Mouse (Mus musculus): Measurements from ENCODE around the gene Htr2b.

The Htr2b gene

DNA sequence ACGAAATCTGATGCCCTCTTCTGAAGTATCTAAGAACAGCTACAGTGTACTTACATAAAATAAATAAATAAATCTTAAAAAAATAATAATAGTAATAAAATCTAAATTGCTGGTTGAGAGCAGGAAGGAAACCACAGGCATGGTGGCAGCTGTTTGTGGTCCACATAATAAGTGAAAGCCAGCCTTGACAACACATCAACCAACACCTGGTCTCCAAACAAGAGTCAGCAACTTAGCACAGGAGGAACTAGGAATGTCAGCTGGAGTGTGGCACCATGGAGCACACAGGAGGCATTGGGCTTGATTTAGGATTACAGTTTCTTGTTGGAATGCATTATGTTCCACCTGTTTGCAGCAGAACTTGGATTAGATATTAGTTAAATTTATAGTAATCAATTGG is 6.7 kb downstream of the Htr2b start:
- no peak for DNase-seq (ENCODE audit: inconsistent age in 2 of 2, low spot score in 1 of 2)

DNA sequence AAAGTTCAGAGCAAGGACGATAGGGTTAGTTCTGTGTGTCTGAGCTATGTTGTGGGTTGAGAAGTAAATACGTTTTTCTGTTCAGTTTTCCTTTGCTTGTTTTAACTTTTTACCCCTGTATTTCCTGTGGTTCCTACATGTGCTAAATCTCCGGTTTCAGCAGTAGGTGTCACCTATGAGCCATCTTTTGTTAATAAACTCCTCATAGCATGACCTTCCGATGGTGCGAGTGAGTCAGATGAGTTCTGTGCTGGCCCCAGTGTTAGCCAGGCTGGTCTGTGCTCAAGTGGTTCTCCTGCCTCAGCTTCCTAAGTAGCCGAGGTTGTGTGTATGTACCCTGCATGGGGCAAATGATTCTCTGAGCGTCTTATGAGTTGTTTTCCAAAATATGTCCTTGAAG is 17.4 kb downstream of the Htr2b start:
- DNase-seq (ENCODE audit: inconsistent age in 2 of 2, low spot score in 1 of 2): peak; percentile 37 to 58

DNA sequence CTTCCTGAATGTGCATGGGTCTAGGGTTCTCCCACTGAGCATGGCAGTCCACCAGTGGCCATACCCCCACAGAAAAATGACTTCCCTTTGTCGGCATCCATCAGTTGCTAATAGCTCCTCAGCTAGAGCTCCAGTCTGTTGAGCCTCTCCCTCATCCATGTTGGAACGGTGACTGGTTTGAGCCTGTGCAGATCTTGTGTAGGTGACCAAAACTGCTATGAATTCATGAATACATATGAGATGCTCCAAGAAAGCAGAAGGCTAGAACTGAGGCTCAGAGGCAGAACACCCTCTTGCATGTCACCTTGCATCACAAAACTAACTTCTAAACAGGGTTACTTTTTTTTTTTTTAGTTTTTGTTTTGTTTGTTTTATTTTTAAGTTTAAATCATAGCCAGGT is 35.2 kb downstream of the Htr2b start:
- DNase-seq (ENCODE audit: inconsistent age in 2 of 2, low spot score in 1 of 2): no peak

DNA sequence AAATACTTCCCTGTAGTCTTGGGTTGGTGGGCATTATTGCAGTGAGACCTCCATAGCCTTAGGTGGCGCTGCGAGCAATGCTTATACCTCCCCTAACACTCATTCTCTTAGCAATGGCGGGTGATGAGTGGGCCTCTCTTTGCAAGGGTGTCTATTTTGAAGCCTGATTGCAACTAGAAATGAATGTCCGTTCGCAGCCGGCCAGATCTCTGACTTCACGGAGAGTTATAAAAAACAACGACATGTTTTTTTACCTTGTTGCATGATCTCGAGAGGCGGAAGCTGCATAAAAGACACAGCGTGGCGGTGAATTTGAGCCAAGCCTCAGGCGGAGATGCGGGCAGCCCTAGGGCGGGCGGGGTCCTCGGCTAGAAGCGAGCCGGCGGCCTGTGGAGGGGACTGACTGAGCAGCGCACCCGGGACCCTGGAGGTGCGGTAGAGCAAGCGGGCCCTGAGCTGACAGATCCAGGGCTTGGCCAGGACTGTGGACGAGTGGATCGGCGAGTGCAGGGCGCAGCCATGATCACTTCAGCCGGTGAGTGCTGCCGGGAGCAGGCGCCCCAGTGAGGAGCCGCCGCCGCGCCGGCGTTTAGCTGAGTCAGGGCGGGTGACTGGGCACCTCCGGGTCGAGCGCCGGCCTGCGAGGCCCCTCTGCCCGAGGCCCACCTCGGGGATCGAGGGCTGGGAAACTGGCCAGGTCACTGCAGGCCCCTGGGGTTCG is 47.3 kb downstream of the Htr2b start, which contains the start of gene Psmd1:
Psmd1 (plus strand) TSS at position 117 of the 721 bp plus-strand sequence.
- DNase-seq (ENCODE audit: inconsistent age in 2 of 2, low spot score in 1 of 2): peak; percentile 88 to 97

DNA sequence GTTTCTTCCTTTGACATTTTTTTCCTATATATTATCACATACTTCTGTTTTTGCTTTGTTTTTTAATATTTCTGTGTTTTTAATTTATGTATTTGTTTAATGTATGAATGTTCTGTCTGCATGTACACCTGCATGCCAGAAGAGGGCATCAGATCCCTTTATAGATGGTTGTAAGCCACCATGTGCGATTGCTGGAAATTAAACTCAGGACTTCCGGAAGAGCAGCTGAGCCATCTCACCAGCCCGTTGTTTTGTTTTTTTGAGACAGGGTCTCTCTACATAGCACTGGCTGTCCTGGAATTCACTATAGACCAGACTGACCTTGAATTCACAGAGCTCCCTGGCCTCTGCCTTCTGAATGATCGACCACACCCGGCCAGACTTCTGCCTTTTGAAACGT is 49.2 kb downstream of the Htr2b start:
- peak in 1 of 2 experiments; percentile 34 for DNase-seq (ENCODE audit: inconsistent age in 2 of 2, low spot score in 1 of 2)

DNA sequence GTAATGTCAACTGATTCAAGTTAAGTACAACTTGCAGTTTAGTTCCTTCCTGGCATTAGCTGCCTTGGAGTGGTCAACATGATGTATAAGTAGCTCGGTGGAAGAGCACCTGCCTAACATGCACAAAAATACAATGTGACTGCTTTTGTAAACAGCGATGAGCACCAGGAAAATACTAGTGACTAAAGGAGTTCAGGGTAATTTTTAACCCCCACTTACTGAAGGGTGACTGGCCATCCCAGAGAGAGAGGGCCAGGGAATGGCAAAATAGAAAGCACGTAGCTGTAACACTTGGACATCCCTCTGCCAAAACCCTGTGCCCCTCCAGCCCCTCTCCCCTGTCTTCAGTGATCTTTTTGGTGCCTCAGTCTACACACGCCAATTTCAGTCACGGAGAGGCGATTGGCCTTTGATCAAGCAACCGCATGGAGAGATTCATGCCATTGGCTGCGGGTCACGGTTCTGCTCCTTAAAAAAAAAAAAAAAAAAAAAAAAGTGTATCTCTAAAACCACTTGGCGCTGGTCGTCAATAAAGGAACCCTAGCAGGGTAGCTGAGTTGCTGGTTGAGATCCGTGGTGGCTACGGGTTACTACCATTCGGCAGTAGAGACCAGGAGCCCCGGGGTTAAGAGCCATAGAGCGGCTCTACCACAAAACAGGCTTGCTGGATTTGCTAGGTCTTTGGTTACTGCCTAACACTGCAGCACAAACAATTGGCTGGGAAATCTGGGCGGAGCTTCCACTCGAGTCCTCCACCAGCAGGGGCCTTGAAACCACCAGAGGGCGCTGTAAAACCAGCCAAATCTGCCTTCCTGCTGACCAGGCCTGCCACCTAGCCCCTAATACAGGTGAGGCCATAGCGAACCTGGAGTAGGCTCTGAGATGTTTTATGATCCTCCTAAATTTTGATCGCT is 52.7 kb downstream of the Htr2b start:
- peak; percentile 89 to 98 for DNase-seq (ENCODE audit: inconsistent age in 2 of 2, low spot score in 1 of 2)

DNA sequence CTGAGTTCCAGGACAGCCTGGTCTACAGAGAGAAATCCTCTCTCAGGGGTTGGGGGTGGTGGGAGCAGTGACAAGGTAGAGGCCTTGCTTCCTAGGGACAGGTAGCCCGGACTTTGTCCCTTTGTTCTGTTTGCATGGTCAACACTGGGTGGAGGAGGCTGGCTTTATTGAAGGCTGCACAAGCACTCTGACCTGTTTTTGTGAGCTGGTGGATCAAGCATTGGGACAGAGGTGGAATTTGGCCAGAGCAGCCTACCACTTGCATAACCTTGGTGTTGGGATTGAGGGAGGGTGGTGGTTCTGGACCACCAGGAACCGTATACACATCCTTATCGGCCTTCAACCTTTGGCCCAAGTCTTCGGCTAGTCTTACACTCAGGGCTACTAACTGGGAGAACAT is 55.5 kb downstream of the Htr2b start:
- DNase-seq (ENCODE audit: inconsistent age in 2 of 2, low spot score in 1 of 2): peak in 1 of 2 experiments; percentile 19

DNA sequence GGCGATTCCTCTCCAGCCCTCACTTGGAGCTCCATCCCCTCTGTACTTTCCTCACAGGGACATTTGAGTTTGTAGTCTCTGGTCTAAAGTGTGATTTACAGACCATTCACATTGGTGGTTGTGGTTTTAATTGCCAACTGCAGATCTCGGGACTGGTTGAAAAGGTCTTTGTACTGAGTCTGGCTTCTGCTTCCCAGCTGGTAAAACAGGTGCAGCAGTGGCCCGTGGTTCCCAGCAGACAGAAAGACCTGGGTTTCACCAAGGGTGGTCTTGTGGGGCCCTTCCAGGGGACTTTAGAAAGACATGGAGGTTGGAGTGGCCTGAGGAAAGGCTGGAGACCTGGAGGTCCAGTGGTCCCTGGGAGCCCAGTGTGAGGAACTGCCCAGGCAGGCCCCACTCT is 56.8 kb downstream of the Htr2b start:
- no peak for DNase-seq (ENCODE audit: inconsistent age in 2 of 2, low spot score in 1 of 2)

DNA sequence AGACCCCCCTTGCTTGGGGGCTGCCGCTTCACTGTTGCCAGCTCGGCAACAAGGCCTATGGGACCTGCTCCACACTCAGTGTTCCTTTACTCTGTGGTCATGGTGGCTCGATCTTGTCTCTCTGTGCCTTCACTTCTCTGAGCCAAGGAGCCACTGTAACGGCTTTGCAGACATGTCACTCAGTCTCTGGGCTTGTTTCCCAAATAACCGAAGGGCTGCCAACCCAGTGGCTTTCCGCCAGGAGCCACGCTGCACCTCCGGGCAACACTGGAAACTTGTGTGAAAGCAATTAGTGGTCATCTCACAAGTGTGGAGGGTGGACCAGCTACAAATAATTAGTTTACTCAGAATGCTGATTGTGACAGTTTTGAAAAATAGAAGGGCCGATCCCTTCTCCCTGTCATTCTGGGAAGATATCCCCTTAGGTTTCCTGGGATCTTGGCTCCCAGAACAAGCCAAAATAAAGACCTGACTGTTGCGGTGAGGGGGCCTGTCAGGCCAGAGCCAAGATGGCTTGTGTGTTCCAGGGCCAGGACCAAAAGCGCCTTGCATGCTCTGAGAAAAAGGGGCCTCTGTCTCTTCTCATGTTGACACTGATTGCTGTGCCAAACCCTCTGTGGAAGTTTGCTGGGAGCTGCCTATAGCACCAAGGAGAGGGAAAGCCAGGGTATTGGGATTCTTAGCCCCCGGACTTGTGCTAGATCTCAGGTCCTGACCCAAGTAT is 58.4 kb downstream of the Htr2b start:
- DNase-seq (ENCODE audit: inconsistent age in 2 of 2, low spot score in 1 of 2): peak; percentile 35 to 80
